Mouse (Mus musculus) liver, embryonic 14.5 days (tissue): ENCODE data around the gene Zfp626.

Source experiments
- CTCF ChIP-seq: IDR thresholded peaks from 2 replicates; pipeline ENCODE4 v1.5.1; 2016; ENCODE audit warnings: antibody characterized with exemption, low read depth, control low read depth
- EP300 ChIP-seq: IDR thresholded peaks from 2 replicates; pipeline ENCODE4 v1.6.1; 2016; ENCODE audit warnings: antibody characterized with exemption, low read depth

- no peak for TF ChIP-seq CTCF
- no peak for TF ChIP-seq EP300
These were observed 8.8 kb upstream of the Zfp626 start for GRCm38 (mm10) chr7:27797906-27798811.
